Mouse (Mus musculus): Measurements from ENCODE around the gene Eya2.

DNA sequence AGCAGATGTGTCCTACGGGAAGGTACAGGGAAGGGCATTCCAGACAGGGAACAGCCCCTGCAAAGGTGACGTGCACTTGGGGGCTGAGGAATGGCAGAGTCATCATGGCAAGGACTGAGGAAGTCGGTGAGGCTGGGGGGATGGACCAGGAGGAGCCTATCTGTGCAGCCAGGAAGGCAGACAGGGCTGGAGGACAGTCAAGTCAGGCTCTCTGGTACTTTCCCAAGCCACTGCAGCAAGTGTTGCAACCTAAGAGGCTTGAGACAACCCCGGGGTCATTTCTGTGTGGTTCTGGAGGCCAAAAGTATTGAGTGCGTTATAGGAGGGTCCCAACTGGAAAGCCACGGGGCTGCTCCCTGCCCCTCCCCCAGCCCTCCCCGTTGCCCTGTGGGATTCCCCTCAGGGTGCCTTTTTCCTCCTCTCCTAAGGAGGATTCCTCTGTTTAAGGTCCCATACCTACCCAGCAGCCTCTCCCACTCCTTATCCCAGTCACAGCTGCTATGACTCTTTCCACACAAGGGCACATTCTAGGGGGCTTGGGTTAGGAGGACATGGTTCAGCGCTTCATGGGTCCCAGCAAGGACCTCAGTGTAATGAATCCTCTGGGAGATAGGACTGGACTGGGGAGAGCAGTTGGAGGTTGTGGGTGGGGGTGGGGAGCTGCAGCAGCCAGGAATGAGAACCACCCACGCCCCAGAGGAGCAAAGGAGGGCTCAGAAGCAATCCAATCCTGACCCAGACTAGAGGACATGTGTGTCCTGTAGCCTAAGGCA lies 108.4 kb downstream of the Eya2 start:
- TF ChIP-seq CTCF (IDR thresholded peaks at IDR 0.05; ENCODE audit: control insufficient read depth, insufficient read depth, insufficient replicate concordance, low read depth, low read length) (no peak), POLR2A (IDR thresholded peaks at IDR 0.05; ENCODE audit: control insufficient read depth, low read depth, low read length) (no peak)
